Mouse (Mus musculus): ENCODE results near the gene Anapc16. TPM values are rescaled to one million over a fixed set of nuclear protein-coding genes. Genes with fewer than 3 reads are reported as not detected.

Gene Anapc16
- polyA plus RNA-seq (2015; fragmentation: Nextera tagmentation; extraction: Ambion mirVana): 135 and 145 TPM in 2 replicates

GRCm38 (mm10) chr10:60002673-60003212 lies at the start of gene Anapc16, which contains the start of gene Ascc1:
Anapc16 (minus strand) TSS chr10:60003135.
Ascc1 (plus strand) TSS chr10:60002805.

GRCm38 (mm10) chr10:59951211-59952151 lies 51.5 kb downstream of the Anapc16 start, which contains the start of gene Ddit4:
Ddit4 (minus strand) TSS chr10:59951834.

Other genes starting within 250 kb of the Anapc16 start
- 18.9 and 31.9 TPM in 2 replicates for gene Dnajb12, start 123.6 kb downstream of the Anapc16 start, polyA plus RNA-seq (2015; fragmentation: Nextera tagmentation; extraction: Ambion mirVana)
- 24.3 and 38.3 TPM in 2 replicates for gene Ddit4, start 51.3 kb downstream of the Anapc16 start, polyA plus RNA-seq (2015; fragmentation: Nextera tagmentation; extraction: Ambion mirVana)
- 43.0 and 47.6 TPM in 2 replicates for gene Ascc1, start 330 bp downstream of the Anapc16 start, polyA plus RNA-seq (2015; fragmentation: Nextera tagmentation; extraction: Ambion mirVana)
- 15.5 and 19.6 TPM in 2 replicates for gene Spock2, start 103.1 kb upstream of the Anapc16 start, polyA plus RNA-seq (2015; fragmentation: Nextera tagmentation; extraction: Ambion mirVana)
- gene Chst3, start 216.1 kb upstream of the Anapc16 start, polyA plus RNA-seq (2015; fragmentation: Nextera tagmentation; extraction: Ambion mirVana): 0.76 and 0.91 TPM in 2 replicates